Mouse (Mus musculus) neural tube, embryonic 12.5 days (tissue): ENCODE measurements around the gene Icosl. TPM values are rescaled to one million over a fixed set of nuclear protein-coding genes. Genes with fewer than 3 reads are reported as not detected.

Source experiments
- ATAC-seq: fragments of 200-750 bp; cut with Nextera tagmentation; 2 replicates; pipeline ENCODE4 v1.8.0; 2017; ENCODE audit warnings: low read depth, mild to moderate bottlenecking, moderate TSS enrichment, moderate library complexity; ENCODE audit not compliant: low FRiP score
- H3K27ac ChIP-seq: fragments of 300-500 bp; sonication (generic); 2 replicates; pipeline ENCODE4 v1.5.1; 2016
- H3K27me3 ChIP-seq: fragments of 300-500 bp; sonication (generic); replicated peaks from 2 replicates; pipeline ENCODE4 v1.6.1; 2016; ENCODE audit warnings: mild to moderate bottlenecking
- H3K36me3 ChIP-seq: fragments of 300-500 bp; sonication (generic); 2 replicates; pipeline ENCODE4 v1.6.1; 2016; ENCODE audit warnings: mild to moderate bottlenecking
- H3K4me1 ChIP-seq: fragments of 300-500 bp; sonication (generic); 2 replicates; pipeline ENCODE4 v1.6.1; 2016
- H3K4me2 ChIP-seq: fragments of 300-500 bp; sonication (generic); replicated peaks from 2 replicates; pipeline ENCODE4 v1.6.1; 2016; ENCODE audit warnings: mild to moderate bottlenecking
- H3K4me3 ChIP-seq: fragments of 300-500 bp; sonication (generic); 2 replicates; pipeline ENCODE4 v1.5.1; 2016
- H3K9ac ChIP-seq: fragments of 300-500 bp; sonication (generic); 2 replicates; pipeline ENCODE4 v1.6.1; 2016; ENCODE audit warnings: mild to moderate bottlenecking
- H3K9me3 ChIP-seq: fragments of 300-500 bp; sonication (generic); 2 replicates; pipeline ENCODE4 v1.6.1; 2016; ENCODE audit warnings: mild to moderate bottlenecking
- WGBS: fragments of 180-500 bp; shearing (Covaris S2); methylation state at CpG from one replicate; pipeline ENCODE4 v1.1.7; 2016; 5-methylcytosine and 5-hydroxymethylcytosine counted together
- polyA plus RNA-seq: library from polyadenylated mRNA; unstranded; fragments of >200 nt; fragmentation: Nextera tagmentation; extraction: Ambion mirVana; gene quantifications from 2 replicates; pipeline ENCODE4 v1.2.1, GENCODE M21; 2016

Gene Icosl
- polyA plus RNA-seq, 1 experiment from 2014 or later, result 1.3 TPM

DNA sequence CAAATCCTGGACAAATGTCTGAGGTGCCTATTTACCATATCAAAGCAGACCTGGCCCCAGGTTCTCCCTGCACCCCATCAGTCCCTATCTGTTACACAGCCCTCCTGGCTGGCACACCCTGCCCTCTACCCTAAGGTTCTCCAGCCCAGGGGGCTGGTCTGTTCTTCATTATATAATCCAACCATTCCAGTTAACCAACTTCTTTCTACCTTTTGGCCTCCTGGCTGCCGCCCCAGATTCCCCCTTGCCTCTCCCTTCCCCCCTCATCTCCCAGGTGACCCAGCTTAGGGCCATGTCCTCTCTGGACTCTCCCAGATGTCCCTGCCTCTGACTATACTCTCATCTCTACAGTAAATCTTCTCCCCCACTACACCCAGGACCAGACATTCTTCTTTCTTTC, 58.8 kb downstream of the Icosl start:
- H3K4me2 ChIP-seq, result no peak overlapping the region
- H3K4me3 ChIP-seq, result no peak overlapping the region
- H3K9me3 ChIP-seq, result no peaks in the 10 kb centered on the region
- no peaks in the 10 kb centered on the region for H3K27me3 ChIP-seq
- ATAC-seq, result no peak
- WGBS, result 88% methylated on average over 1 of the region's 1 CpGs
- H3K27ac ChIP-seq, result no peak overlapping the region
- no peaks in the 10 kb centered on the region for H3K4me1 ChIP-seq
- H3K9ac ChIP-seq, result no peak overlapping the region
- H3K36me3 ChIP-seq, result no peaks in the 10 kb centered on the region

DNA sequence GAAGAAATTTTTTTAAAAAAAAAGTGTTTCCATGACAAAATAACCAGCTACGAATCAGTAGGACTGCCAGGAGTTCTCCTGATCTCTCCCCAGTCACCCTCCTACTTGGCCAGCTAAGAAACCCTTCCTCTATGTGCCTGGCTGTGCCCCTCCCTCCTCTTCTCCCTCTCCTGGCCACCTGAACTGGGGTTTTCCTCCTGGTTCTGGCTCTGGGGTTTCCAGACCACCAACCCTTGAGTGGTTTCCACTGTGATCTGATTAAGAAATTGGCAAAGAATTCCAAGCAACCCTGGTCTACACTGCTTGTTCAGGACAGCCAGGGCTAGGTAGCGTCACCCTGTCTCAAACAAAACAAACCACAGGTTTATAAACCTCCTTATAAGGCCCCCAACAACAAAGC, 59.5 kb downstream of the Icosl start:
- ATAC-seq, result no peak
- WGBS, result 84% methylated on average over 2 of the region's 2 CpGs
- no peak overlapping the region for H3K4me2 ChIP-seq

DNA sequence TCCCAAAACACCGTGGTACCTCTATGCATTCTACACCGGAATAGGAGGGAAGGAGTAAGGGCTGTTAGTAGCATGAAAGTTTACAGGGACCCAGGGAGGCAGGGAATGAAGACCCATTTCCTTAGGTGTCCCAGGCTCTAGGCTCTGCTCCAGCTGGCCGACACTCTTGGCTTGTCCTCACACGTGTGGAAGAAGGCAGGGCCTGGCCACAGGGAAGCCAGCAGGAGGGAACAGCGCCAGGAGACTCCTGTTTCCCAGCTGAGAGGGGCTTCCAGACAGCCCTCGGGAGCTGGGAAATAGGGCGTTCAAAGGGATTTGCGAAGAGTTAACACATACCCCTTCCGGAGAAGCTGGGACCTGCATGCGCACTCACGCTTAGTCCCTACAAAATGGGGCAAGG, 60.3 kb downstream of the Icosl start:
- Histone ChIP-seq H3K4me2 (no peak overlapping the region), H3K9ac (no peak overlapping the region), H3K36me3 (no peaks in the 10 kb centered on the region), H3K27me3 (no peaks in the 10 kb centered on the region), H3K4me3 (no peak overlapping the region), H3K9me3 (no peaks in the 10 kb centered on the region), H3K4me1 (no peaks in the 10 kb centered on the region), H3K27ac (no peak overlapping the region)
- no peak for ATAC-seq
- 57% methylated on average over 11 of the region's 11 CpGs for WGBS

More for the DNA sequence above, 59.5 kb downstream of the Icosl start:
- Histone ChIP-seq H3K27ac (no peak overlapping the region), H3K9ac (no peak overlapping the region), H3K27me3 (no peaks in the 10 kb centered on the region), H3K4me1 (no peaks in the 10 kb centered on the region), H3K36me3 (no peaks in the 10 kb centered on the region), H3K9me3 (no peaks in the 10 kb centered on the region), H3K4me3 (no peak overlapping the region)

DNA sequence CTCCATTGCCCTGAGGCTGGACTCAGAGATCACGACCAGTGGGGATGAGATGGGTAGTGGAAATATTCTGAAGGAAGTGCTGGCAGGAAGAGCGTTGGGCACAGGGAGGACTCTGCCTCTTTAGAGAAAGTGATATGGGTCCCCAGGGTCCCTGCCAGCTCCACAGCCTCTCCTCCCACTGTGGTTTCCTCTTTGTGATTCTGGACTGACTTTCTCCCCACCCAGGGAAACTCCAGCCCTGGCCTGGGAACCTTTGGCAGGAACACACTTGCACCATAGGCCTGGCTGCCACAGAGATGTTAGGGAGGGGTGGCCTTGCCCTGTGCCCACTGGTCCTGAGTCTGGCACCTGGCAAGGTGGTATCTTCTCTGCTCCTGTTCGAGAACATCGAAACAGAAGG, 60.9 kb downstream of the Icosl start:
- 78% methylated on average over 4 of the region's 4 CpGs for WGBS
- H3K4me1 ChIP-seq, result peaks cover 4% of the 10 kb centered on the region; the same call in 1 of the 2 replicates
- no peaks in the 10 kb centered on the region for H3K36me3 ChIP-seq
- no peak overlapping the region for H3K4me2 ChIP-seq
- H3K4me3 ChIP-seq, result no peak overlapping the region
- H3K9me3 ChIP-seq, result no peaks in the 10 kb centered on the region
- no peak overlapping the region for H3K27ac ChIP-seq
- ATAC-seq, result no peak
- no peaks in the 10 kb centered on the region for H3K27me3 ChIP-seq
- H3K9ac ChIP-seq, result no peak overlapping the region

Other genes with a start within 250 kb of the Icosl start
- not detected in 2 replicates for gene Krtap10-4, start 242.2 kb upstream of the Icosl start, polyA plus RNA-seq
- not detected in 2 replicates for gene Krtap10-10, start 233.4 kb upstream of the Icosl start, polyA plus RNA-seq
- not detected in 2 replicates for gene Gm36176, start 222.5 kb upstream of the Icosl start, polyA plus RNA-seq
- gene Gm10318, start 216.4 kb upstream of the Icosl start, polyA plus RNA-seq, result not detected in 2 replicates
- not detected in 2 replicates for gene Gm3285, start 207.3 kb upstream of the Icosl start, polyA plus RNA-seq
- 8.0 and 8.4 TPM in 2 replicates for gene Lrrc3, start 166.8 kb upstream of the Icosl start, polyA plus RNA-seq
- gene Trpm2, start 98.7 kb upstream of the Icosl start, polyA plus RNA-seq, result 2.2 and 3.0 TPM in 2 replicates
- 35.4 and 35.8 TPM in 2 replicates for gene 1810043G02Rik, start 90.8 kb upstream of the Icosl start, polyA plus RNA-seq
- 113 and 115 TPM in 2 replicates for gene Pfkl, start 59.2 kb upstream of the Icosl start, polyA plus RNA-seq
- gene Dnmt3l, start 27.4 kb upstream of the Icosl start, polyA plus RNA-seq, result not detected in 2 replicates
- 0.17 and 0.22 TPM in 2 replicates for gene Aire, start 25.7 kb upstream of the Icosl start, polyA plus RNA-seq
- gene D10Jhu81e, start 100.5 kb downstream of the Icosl start, polyA plus RNA-seq, result 19.0 and 23.7 TPM in 2 replicates
- gene Pwp2, start 115.8 kb downstream of the Icosl start, polyA plus RNA-seq, result 21.6 and 22.2 TPM in 2 replicates
- gene Trappc10, start 175.3 kb downstream of the Icosl start, polyA plus RNA-seq, result 24.9 and 28.6 TPM in 2 replicates